Mouse (Mus musculus) hematopoietic stem cell, adult 5-6 weeks (primary cell): ENCODE data around the gene Ecm2. TPM values are rescaled to one million over a fixed set of nuclear protein-coding genes. Genes with fewer than 3 reads are reported as not detected.

Experiments used
- ATAC-seq, 2 experiments: fragments of 125-278 bp in 1 of 2; replicated peaks in 1 of 2; 2 replicates each; pipeline ENCODE4 v1.8.0; 2016 to 2017; ENCODE audit warnings: inconsistent platforms in 2 of 2, mild to moderate bottlenecking in 2 of 2, moderate number of reproducible peaks in 2 of 2, low read depth in 1 of 2, moderate TSS enrichment in 1 of 2; ENCODE audit not compliant: low FRiP score in 2 of 2, poor library complexity in 2 of 2, severe bottlenecking in 2 of 2, insufficient read depth in 1 of 2, low TSS enrichment in 1 of 2
- total RNA-seq: library from RNA; stranded (forward); fragments of 172-1452, 232-1000 nt; gene quantifications from 2 replicates; pipeline ENCODE4 v1.2.3, GENCODE M21; 2017

The Ecm2 gene
- total RNA-seq, 1 experiment from 2014 or later: 0.25 TPM

- no peak for ATAC-seq
Measured at GRCm38 (mm10) chr13:49564347-49564746, 59.7 kb downstream of the Ecm2 start.

GRCm38 (mm10) chr13:49570371-49570770 lies 65.8 kb downstream of the Ecm2 start:
- no peak for ATAC-seq

GRCm38 (mm10) chr13:49571418-49571817 lies 66.8 kb downstream of the Ecm2 start:
- ATAC-seq: no peak

- no peak for ATAC-seq
Measured at GRCm38 (mm10) chr13:49581541-49582530, 77.2 kb downstream of the Ecm2 start, which contains the start of gene Omd. Omd (plus strand) TSS chr13:49582462.

Other genes with a start within 250 kb of the Ecm2 start
- gene Fgd3, start 184.5 kb upstream of the Ecm2 start, total RNA-seq: 13.0 and 16.8 TPM in 2 replicates
- gene Bicd2, start 163.2 kb upstream of the Ecm2 start, total RNA-seq: 18.0 and 21.2 TPM in 2 replicates
- 11.0 and 12.2 TPM in 2 replicates for gene Ippk, start 83.6 kb upstream of the Ecm2 start, total RNA-seq
- gene Tes3-ps, start 11.5 kb upstream of the Ecm2 start, total RNA-seq: 4.7 and 10.5 TPM in 2 replicates
- not detected in 2 replicates for gene Aspn, start 39.6 kb downstream of the Ecm2 start, total RNA-seq
- gene Omd, start 77.7 kb downstream of the Ecm2 start, total RNA-seq: not detected in 2 replicates
- gene Ogn, start 103.2 kb downstream of the Ecm2 start, total RNA-seq: 0.38 TPM in 1 of 2 replicates, not detected in the other
- 18.9 and 36.8 TPM in 2 replicates for gene Cenpp, start 148.0 kb downstream of the Ecm2 start, total RNA-seq
- gene Nol8, start 148.3 kb downstream of the Ecm2 start, total RNA-seq: 51.5 and 76.6 TPM in 2 replicates
- 52.3 and 63.5 TPM in 2 replicates for gene Iars, start 177.3 kb downstream of the Ecm2 start, total RNA-seq